Mouse (Mus musculus) lung, adult 18-20 months (tissue): Measurements from ENCODE around the gene Greb1.

ENCODE experiments used
- DNase-seq, 2 experiments: peaks; one replicate each; pipeline ENCODE4 v3.0.0; 2022; ENCODE audit warnings: mixed read lengths in 2 of 2

Greb1 gene

GRCm38 (mm10) chr12:16631423-16631822, 169.3 kb downstream of the Greb1 start:
- DNase-seq: no peak

- DNase-seq: no peak
Observed at GRCm38 (mm10) chr12:16630866-16631185, 169.9 kb downstream of the Greb1 start.

- peak; percentile 35 to 65 for DNase-seq
Observed at GRCm38 (mm10) chr12:16630152-16630865, 170.4 kb downstream of the Greb1 start.
